Mouse (Mus musculus): ENCODE measurements around the gene Olfr1167. TPM values are rescaled to one million over a fixed set of nuclear protein-coding genes. Genes with fewer than 3 reads are reported as not detected.
"Not testable (repeated sequence)": the region's sequence is repeated elsewhere in the genome, so short reads cannot be mapped to it uniquely, and the experiment has no call there.

Olfr1167 gene
- not detected in 2 replicates for polyA plus RNA-seq (2012)

- TF ChIP-seq GATA1 (IDR thresholded peaks at IDR 0.05; ENCODE audit: low read length) = not testable (repeated sequence)
These were observed at the start of gene Olfr1167 for GRCm38 (mm10) chr2:88155093-88155492. TSS of gene Olfr1167 (minus strand) at chr2:88155193.

GRCm38 (mm10) chr2:88181580-88181979, 26.6 kb upstream of the Olfr1167 start, which contains the start of gene Olfr1168:
TSS of gene Olfr1168 (plus strand) at chr2:88181880.
- TF ChIP-seq GATA1 (IDR thresholded peaks at IDR 0.05; ENCODE audit: low read length) = no peak

DNA sequence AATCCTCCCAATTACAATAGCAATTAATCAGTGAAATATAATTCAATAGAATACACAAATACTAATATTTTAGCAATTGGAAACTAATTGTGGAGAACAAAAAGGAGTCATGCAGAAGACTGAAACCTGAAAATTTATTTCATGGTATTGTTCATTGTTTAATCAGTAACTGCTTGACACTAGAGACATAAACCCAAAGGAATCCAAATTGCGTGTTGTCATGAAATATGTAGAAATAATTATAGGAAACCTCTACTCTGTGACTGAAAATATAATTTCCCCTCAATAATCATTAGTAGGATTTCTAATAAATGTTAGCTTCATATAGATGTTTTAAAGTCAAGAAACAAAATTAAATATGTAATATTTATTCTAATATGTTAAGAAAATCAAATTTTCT, 26.8 kb downstream of the Olfr1167 start, which contains the start of gene Olfr1166:
Gene Olfr1166 (minus strand): TSS at position 101 of the 400 bp plus-strand sequence.
- no peak for TF ChIP-seq GATA1 (IDR thresholded peaks at IDR 0.05; ENCODE audit: low read length)

Other genes starting within 250 kb of the Olfr1167 start
- not detected in 2 replicates for gene Olfr1155, start 210.1 kb downstream of the Olfr1167 start, polyA plus RNA-seq (2012)
- gene Olfr1156, start 202.1 kb downstream of the Olfr1167 start, polyA plus RNA-seq (2012) = not detected in 2 replicates
- not detected in 2 replicates for gene Olfr1157, start 186.9 kb downstream of the Olfr1167 start, polyA plus RNA-seq (2012)
- gene Olfr74, start 180.5 kb downstream of the Olfr1167 start, polyA plus RNA-seq (2012) = not detected in 2 replicates
- not detected in 2 replicates for gene Olfr1158, start 165.1 kb downstream of the Olfr1167 start, polyA plus RNA-seq (2012)
- gene Olfr1160, start 146.9 kb downstream of the Olfr1167 start, polyA plus RNA-seq (2012) = not detected in 2 replicates
- not detected in 2 replicates for gene Olfr1161, start 132.4 kb downstream of the Olfr1167 start, polyA plus RNA-seq (2012)
- gene Olfr73, start 117.5 kb downstream of the Olfr1167 start, polyA plus RNA-seq (2012) = not detected in 2 replicates
- gene Olfr1162, start 104.1 kb downstream of the Olfr1167 start, polyA plus RNA-seq (2012) = not detected in 2 replicates
- not detected in 2 replicates for gene Olfr1163, start 83.4 kb downstream of the Olfr1167 start, polyA plus RNA-seq (2012)
- gene Olfr1164, start 61.2 kb downstream of the Olfr1167 start, polyA plus RNA-seq (2012) = not detected in 2 replicates
- not detected in 2 replicates for gene Olfr1166, start 26.9 kb downstream of the Olfr1167 start, polyA plus RNA-seq (2012)
- not detected in 2 replicates for gene Olfr1168, start 26.7 kb upstream of the Olfr1167 start, polyA plus RNA-seq (2012)
- gene Olfr1170, start 73.1 kb upstream of the Olfr1167 start, polyA plus RNA-seq (2012) = not detected in 2 replicates
- not detected in 2 replicates for gene Olfr1173, start 124.7 kb upstream of the Olfr1167 start, polyA plus RNA-seq (2012)
- not detected in 2 replicates for gene Olfr1174-ps, start 159.9 kb upstream of the Olfr1167 start, polyA plus RNA-seq (2012)
- not detected in 2 replicates for gene Olfr1175-ps, start 172.0 kb upstream of the Olfr1167 start, polyA plus RNA-seq (2012)
- gene Olfr1176, start 181.5 kb upstream of the Olfr1167 start, polyA plus RNA-seq (2012) = not detected in 2 replicates
- not detected in 2 replicates for gene Olfr1177-ps, start 191.3 kb upstream of the Olfr1167 start, polyA plus RNA-seq (2012)
- gene Olfr1178, start 231.9 kb upstream of the Olfr1167 start, polyA plus RNA-seq (2012) = not detected in 2 replicates

All from G1E-ER4 (cell line).